Comparison of ENCODE assay signal across 19 mouse cellular contexts in the genomic region with DNA sequence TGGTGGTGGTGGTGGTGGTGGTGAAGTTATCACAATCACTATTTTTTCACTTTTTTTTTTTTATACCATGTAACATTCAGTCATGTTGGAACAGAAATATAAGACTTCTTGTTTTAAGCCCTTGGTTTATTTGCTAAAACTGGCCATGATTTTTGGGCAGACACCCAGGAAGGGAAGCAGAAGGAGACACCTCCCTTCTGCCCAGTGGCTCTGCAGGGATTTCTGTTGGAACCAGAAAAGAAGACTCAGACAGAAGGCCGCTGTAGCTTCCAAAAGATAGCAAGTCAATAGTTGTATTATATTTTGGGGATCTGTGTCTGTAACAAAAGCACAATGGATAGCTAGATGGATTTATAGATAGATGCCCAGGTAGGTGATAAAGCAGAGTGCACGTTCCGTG.
DNase-seq lines count a peak whose midpoint lies in the region; ATAC-seq and TF ChIP-seq lines count a peak whose summit lies in the region.
"Had no signal": no experiment of that assay in that cellular context is flagged by ENCODE, and none has a peak within 500 bp of the region (broad histone marks: within the 10 kb centered on the region; RNA-seq: fewer than 3 reads in every experiment).

No protein-coding gene starts in this region.

- no peak overlapping the region for H3K9ac ChIP-seq in forebrain, postnatal 0 days
- H3K9ac ChIP-seq: embryonic facial prominence, embryonic 13.5 days; hindbrain, embryonic 14.5 days; midbrain, embryonic 12.5 days had no signal

- WGBS in forebrain, postnatal 0 days = 76% methylated on average over 3 of the region's 3 CpGs
- 95% methylated on average over 3 of the region's 3 CpGs for WGBS in forebrain, embryonic 10.5 days

- H3K4me2 ChIP-seq in forebrain, postnatal 0 days (ENCODE audit: low read depth) = no peak overlapping the region
- H3K4me2 ChIP-seq: embryonic facial prominence, embryonic 13.5 days; hindbrain, embryonic 14.5 days; midbrain, embryonic 12.5 days had no signal

- no peak for ATAC-seq in forebrain, postnatal 0 days
- ATAC-seq in activated CD4-positive, CD25-positive, alpha-beta regulatory T cell, adult 4 months = no peak

- H3K4me3 ChIP-seq in forebrain, postnatal 0 days (ENCODE audit: low read depth, low read length) = no peak overlapping the region
- no peak overlapping the region for H3K4me3 ChIP-seq in forebrain, embryonic 10.5 days
- H3K4me3 ChIP-seq: embryonic facial prominence, embryonic 13.5 days; midbrain, embryonic 12.5 days; myocyte had no signal

- no peaks in the 10 kb centered on the region for H3K4me1 ChIP-seq in forebrain, postnatal 0 days (ENCODE audit: insufficient read depth)
- H3K4me1 ChIP-seq in forebrain, embryonic 10.5 days = no peaks in the 10 kb centered on the region
- H3K4me1 ChIP-seq: embryonic facial prominence, embryonic 13.5 days; midbrain, embryonic 12.5 days had no signal

- no peaks in the 10 kb centered on the region for H3K36me3 ChIP-seq in forebrain, postnatal 0 days (ENCODE audit: insufficient read depth)
- no peaks in the 10 kb centered on the region for H3K36me3 ChIP-seq in forebrain, embryonic 10.5 days (replicated peaks)
- H3K36me3 ChIP-seq: embryonic facial prominence, embryonic 13.5 days; midbrain, embryonic 12.5 days had no signal

- DNase-seq in forebrain, postnatal 0 days = peak; percentile 25
- no peak for DNase-seq in forebrain, embryonic 10.5 days (ENCODE audit: extremely low spot score, low spot score)
- peak; percentile 96 for DNase-seq in brain, adult 2 months (ENCODE audit: low read depth, low spot score)
- DNase-seq in cerebellum, postnatal 10 days = peak; percentile 84 to 86
- peak; percentile 18 to 37 for DNase-seq in right cerebral cortex, adult 2 months (ENCODE audit: low spot score in 2 of 2)
- no peak for DNase-seq in testis, postnatal 14 days (ENCODE audit: low spot score)
- no peak for DNase-seq in embryo, embryonic 11 days
- DNase-seq: kidney, adult 18-20 months; kidney, postnatal 4 days; liver; lung, adult 18-20 months; lung, postnatal 4 days; retina, postnatal 1 day had no signal

- H3K9me3 ChIP-seq in forebrain, postnatal 0 days (ENCODE audit: low read length) = no peaks in the 10 kb centered on the region
- H3K9me3 ChIP-seq in forebrain, embryonic 10.5 days = no peaks in the 10 kb centered on the region
- H3K9me3 ChIP-seq: embryonic facial prominence, embryonic 13.5 days; midbrain, embryonic 12.5 days had no signal

- TF ChIP-seq CTCF in forebrain, postnatal 0 days (IDR thresholded peaks at IDR 0.05; ENCODE audit: low read depth) = no peak

- H3K27me3 ChIP-seq in forebrain, postnatal 0 days (ENCODE audit: insufficient read depth, low read length) = no peaks in the 10 kb centered on the region
- no peaks in the 10 kb centered on the region for H3K27me3 ChIP-seq in forebrain, embryonic 10.5 days (ENCODE audit: poor library complexity, severe bottlenecking)
- H3K27me3 ChIP-seq: CH12.LX; embryonic facial prominence, embryonic 13.5 days; midbrain, embryonic 12.5 days had no signal

- H3K27ac ChIP-seq in forebrain, postnatal 0 days (ENCODE audit: low read depth, low read length) = no peak overlapping the region
- no peak overlapping the region for H3K27ac ChIP-seq in forebrain, embryonic 10.5 days
- H3K27ac ChIP-seq: embryonic facial prominence, embryonic 13.5 days; hindbrain, embryonic 14.5 days; midbrain, embryonic 12.5 days had no signal

Comparison
In these comparisons a context has a peak if more than half of its experiments do, and no peak if none do; other contexts are left out.
1. DNase-seq: peak in forebrain, postnatal 0 days (single experiment), brain, adult 2 months (single experiment), cerebellum, postnatal 10 days (2 of 2) and right cerebral cortex, adult 2 months (2 of 2); none in forebrain, embryonic 10.5 days (single experiment), testis, postnatal 14 days (single experiment) and embryo, embryonic 11 days (single experiment).